Mouse (Mus musculus): ENCODE data around the gene St3gal4. TPM values are rescaled to one million over a fixed set of nuclear protein-coding genes. Genes with fewer than 3 reads are reported as not detected.

St3gal4 gene
- total and polyA plus RNA-seq, 3 experiments = 11.9 to 29.5 (median 26.1) TPM

DNA sequence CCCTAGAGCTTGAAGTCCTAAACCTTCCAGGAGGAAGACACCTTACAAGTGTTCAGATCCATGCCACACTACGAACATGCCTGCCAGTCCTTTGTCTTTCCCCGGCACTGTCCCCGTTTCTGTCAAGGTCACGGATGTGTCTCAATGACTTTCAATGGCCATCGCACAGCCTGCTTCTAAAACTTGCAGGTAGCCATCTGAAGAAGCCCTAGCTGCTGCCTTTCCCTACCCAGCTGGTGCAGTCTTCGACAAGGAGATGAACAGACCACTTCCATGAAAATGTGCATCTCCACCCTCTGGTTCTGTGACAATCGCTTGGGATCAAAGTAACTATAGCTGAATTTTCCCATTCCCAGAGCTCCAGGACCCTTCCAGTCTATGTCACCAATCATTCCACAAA, 7.6 kb downstream of the St3gal4 start:
- H3K27me3 ChIP-seq (ENCODE audit: control insufficient read depth, insufficient read depth, low read length) = no peaks in the 10 kb centered on the region
- H3K4me3 ChIP-seq = no peak overlapping the region
- H3K27ac ChIP-seq = peak overlapping the region; percentile 20; the same call in 1 of the 2 replicates
- H3K4me1 ChIP-seq (ENCODE audit: control insufficient read depth, insufficient read depth, low read length) = peaks cover 33% of the 10 kb centered on the region
- 79% methylated on average over 7 of the region's 7 CpGs for WGBS
- intact Hi-C loops (cut with DNase I) = no loop called here
- DNase-seq = peak in 1 of 2 experiments; percentile 22
- H3K36me3 ChIP-seq (ENCODE audit: control insufficient read depth, insufficient read depth, low read length) = no peaks in the 10 kb centered on the region
- peaks cover 3% of the 10 kb centered on the region; the same call in 1 of the 2 replicates for H3K79me2 ChIP-seq (replicated peaks; ENCODE audit: control insufficient read depth, insufficient read depth, low read length)
- TF ChIP-seq EP300 (IDR thresholded peaks at IDR 0.05; ENCODE audit: insufficient read depth, low read depth, low read length) (no peak), POLR2A (IDR thresholded peaks at IDR 0.05; ENCODE audit: insufficient read depth, low read depth, low read length) (no peak), CTCF (IDR thresholded peaks at IDR 0.05) (no peak)
- H3K9ac ChIP-seq (ENCODE audit: low read depth, low read length) = no peak overlapping the region

DNA sequence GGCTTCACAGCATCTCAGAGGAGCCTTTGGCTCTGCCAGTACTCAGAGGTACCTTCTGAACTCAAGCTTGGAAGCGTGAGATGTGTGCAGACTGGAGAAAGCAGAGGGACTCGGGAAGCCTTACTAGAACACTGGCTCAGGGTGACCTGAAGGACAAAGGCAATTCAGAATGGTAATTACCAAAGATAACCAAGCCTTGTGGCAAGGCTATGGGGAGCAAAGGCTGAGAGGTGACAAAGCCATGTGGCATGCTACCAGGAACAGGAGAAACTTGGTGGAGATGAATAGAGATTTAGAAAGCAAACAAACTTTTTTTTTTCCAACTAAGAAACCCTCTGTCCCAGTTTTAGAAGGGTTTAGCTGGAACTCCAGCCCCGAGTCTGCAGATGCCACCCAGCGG, 8.5 kb downstream of the St3gal4 start:
- H3K4me1 ChIP-seq (ENCODE audit: control insufficient read depth, insufficient read depth, low read length) = peaks cover 38% of the 10 kb centered on the region
- peaks cover 5% of the 10 kb centered on the region; the same call in 1 of the 2 replicates for H3K79me2 ChIP-seq (replicated peaks; ENCODE audit: control insufficient read depth, insufficient read depth, low read length)
- peak in 1 of 2 experiments; percentile 21 for DNase-seq

DNA sequence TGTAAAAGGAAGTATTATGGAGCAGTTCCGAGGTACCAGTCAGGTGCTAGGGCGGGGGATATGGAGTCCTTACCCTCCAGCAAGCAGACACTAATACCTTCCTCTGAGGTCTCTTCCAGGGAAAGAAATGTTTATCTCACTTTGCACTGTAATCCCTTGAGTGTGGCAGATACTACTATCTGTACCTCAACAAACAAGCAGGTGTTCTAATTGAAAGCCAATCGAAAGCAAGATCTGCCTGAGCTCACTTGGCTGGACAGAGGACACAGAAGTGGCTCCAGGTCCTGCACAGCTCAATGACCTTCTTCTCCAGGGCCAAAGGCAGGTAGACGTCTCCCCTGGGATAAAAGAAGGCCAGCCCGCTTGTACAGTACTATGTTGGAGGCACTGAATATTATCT, 9.0 kb downstream of the St3gal4 start:
- no peaks in the 10 kb centered on the region for H3K27me3 ChIP-seq (ENCODE audit: control insufficient read depth, insufficient read depth, low read length)
- H3K79me2 ChIP-seq (replicated peaks; ENCODE audit: control insufficient read depth, insufficient read depth, low read length) = peaks cover 5% of the 10 kb centered on the region; the same call in 1 of the 2 replicates
- peak overlapping the region; percentile 20; the same call in 1 of the 2 replicates for H3K27ac ChIP-seq
- intact Hi-C loops (cut with DNase I) = no loop called here
- no peak overlapping the region for H3K9ac ChIP-seq (ENCODE audit: low read depth, low read length)
- peaks cover 40% of the 10 kb centered on the region for H3K4me1 ChIP-seq (ENCODE audit: control insufficient read depth, insufficient read depth, low read length)
- no peak for TF ChIP-seq POLR2A (IDR thresholded peaks at IDR 0.05; ENCODE audit: insufficient read depth, low read depth, low read length)
- TF ChIP-seq CTCF (IDR thresholded peaks at IDR 0.05) = no peak
- TF ChIP-seq EP300 (IDR thresholded peaks at IDR 0.05; ENCODE audit: insufficient read depth, low read depth, low read length) = no peak
- WGBS = 79% methylated on average over 5 of the region's 5 CpGs
- peak in 1 of 2 experiments; percentile 16 for DNase-seq
- no peaks in the 10 kb centered on the region; the same call in 1 of the 2 replicates for H3K36me3 ChIP-seq (ENCODE audit: control insufficient read depth, insufficient read depth, low read length)
- H3K4me3 ChIP-seq = no peak overlapping the region

More for the DNA sequence above, 8.5 kb downstream of the St3gal4 start:
- no peak overlapping the region for H3K9ac ChIP-seq (ENCODE audit: low read depth, low read length)
- WGBS = 74% methylated on average over 4 of the region's 4 CpGs
- H3K27me3 ChIP-seq (ENCODE audit: control insufficient read depth, insufficient read depth, low read length) = no peaks in the 10 kb centered on the region
- TF ChIP-seq EP300 (IDR thresholded peaks at IDR 0.05; ENCODE audit: insufficient read depth, low read depth, low read length) (no peak), CTCF (IDR thresholded peaks at IDR 0.05) (no peak), POLR2A (IDR thresholded peaks at IDR 0.05; ENCODE audit: insufficient read depth, low read depth, low read length) (no peak)
- no peak overlapping the region for H3K4me3 ChIP-seq
- no peaks in the 10 kb centered on the region; the same call in 1 of the 2 replicates for H3K36me3 ChIP-seq (ENCODE audit: control insufficient read depth, insufficient read depth, low read length)
- H3K27ac ChIP-seq = peak overlapping the region; percentile 20
- intact Hi-C loops (cut with DNase I) = no loop called here

- Histone ChIP-seq H3K79me2 (replicated peaks; ENCODE audit: control insufficient read depth, insufficient read depth, low read length) (peaks cover 5% of the 10 kb centered on the region; the same call in 1 of the 2 replicates), H3K9ac (ENCODE audit: low read depth, low read length) (no peak overlapping the region), H3K4me1 (ENCODE audit: control insufficient read depth, insufficient read depth, low read length) (peaks cover 40% of the 10 kb centered on the region), H3K36me3 (ENCODE audit: control insufficient read depth, insufficient read depth, low read length) (no peaks in the 10 kb centered on the region; the same call in 1 of the 2 replicates), H3K27ac (peak overlapping the region; percentile 52), H3K4me3 (no peak overlapping the region), H3K27me3 (ENCODE audit: control insufficient read depth, insufficient read depth, low read length) (no peaks in the 10 kb centered on the region)
- intact Hi-C loops (cut with DNase I) = loop anchor here (5.0 kb wide), 2 partner anchors 47 to 62 kb away; no protein-coding TSS in a partner anchor
- 55% methylated on average over 5 of the region's 5 CpGs for WGBS
- peak; percentile 76 to 82 for DNase-seq
- TF ChIP-seq EP300 (IDR thresholded peaks at IDR 0.05; ENCODE audit: insufficient read depth, low read depth, low read length) (0 out of 2 replicates have a peak, but pooled peaks have one; percentile 9), CTCF (IDR thresholded peaks at IDR 0.05) (no peak)
These were observed 10.2 kb downstream of the St3gal4 start for GRCm38 (mm10) chr9:35108916-35109315.

- peak overlapping the region; percentile 52; the same call in 1 of the 2 replicates for H3K27ac ChIP-seq
- peaks cover 39% of the 10 kb centered on the region for H3K4me1 ChIP-seq (ENCODE audit: control insufficient read depth, insufficient read depth, low read length)
- H3K9ac ChIP-seq (ENCODE audit: low read depth, low read length) = no peak overlapping the region
- TF ChIP-seq POLR2A (IDR thresholded peaks at IDR 0.05; ENCODE audit: insufficient read depth, low read depth, low read length) = no peak
- no peak for TF ChIP-seq EP300 (IDR thresholded peaks at IDR 0.05; ENCODE audit: insufficient read depth, low read depth, low read length)
- no peak for TF ChIP-seq CTCF (IDR thresholded peaks at IDR 0.05)
- peaks cover 5% of the 10 kb centered on the region; the same call in 1 of the 2 replicates for H3K79me2 ChIP-seq (replicated peaks; ENCODE audit: control insufficient read depth, insufficient read depth, low read length)
- DNase-seq = peak in 1 of 2 experiments; percentile 22
- 77% methylated on average over 3 of the region's 3 CpGs for WGBS
- H3K36me3 ChIP-seq (ENCODE audit: control insufficient read depth, insufficient read depth, low read length) = no peaks in the 10 kb centered on the region; the same call in 1 of the 2 replicates
- intact Hi-C loops (cut with DNase I) = loop anchor here (5.0 kb wide), 2 partner anchors 46 to 61 kb away; no protein-coding TSS in a partner anchor
- no peaks in the 10 kb centered on the region for H3K27me3 ChIP-seq (ENCODE audit: control insufficient read depth, insufficient read depth, low read length)
- no peak overlapping the region for H3K4me3 ChIP-seq
These were observed 11.0 kb downstream of the St3gal4 start for GRCm38 (mm10) chr9:35108066-35108465.

DNA sequence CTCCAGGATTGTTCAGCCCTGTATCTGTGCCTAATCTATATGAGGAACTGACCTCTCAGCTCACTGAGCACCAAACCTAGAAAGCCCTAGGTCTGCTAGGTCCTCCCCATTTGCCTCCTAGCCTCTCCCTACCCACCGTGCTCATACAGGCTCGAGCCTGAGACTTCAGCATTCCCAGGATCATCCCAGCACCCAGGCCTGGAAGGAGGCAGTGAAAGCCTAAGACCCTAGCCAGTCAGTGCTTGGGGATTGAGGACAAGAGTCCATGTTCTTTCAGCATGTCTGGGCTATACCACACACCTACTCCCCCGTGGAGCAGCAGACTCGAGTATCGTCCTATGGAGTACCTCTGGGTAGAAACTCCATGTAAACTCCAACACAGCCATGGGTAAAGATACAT, 11.7 kb downstream of the St3gal4 start:
- H3K4me3 ChIP-seq = no peak overlapping the region
- peaks cover 5% of the 10 kb centered on the region; the same call in 1 of the 2 replicates for H3K79me2 ChIP-seq (replicated peaks; ENCODE audit: control insufficient read depth, insufficient read depth, low read length)
- peak in 1 of 2 experiments; percentile 15 for DNase-seq
- WGBS = 89% methylated on average over 5 of the region's 5 CpGs
- no peaks in the 10 kb centered on the region for H3K27me3 ChIP-seq (ENCODE audit: control insufficient read depth, insufficient read depth, low read length)
- TF ChIP-seq CTCF (IDR thresholded peaks at IDR 0.05) (no peak), POLR2A (IDR thresholded peaks at IDR 0.05; ENCODE audit: insufficient read depth, low read depth, low read length) (no peak), EP300 (IDR thresholded peaks at IDR 0.05; ENCODE audit: insufficient read depth, low read depth, low read length) (no peak)
- intact Hi-C loops (cut with DNase I) = loop anchor here (5.0 kb wide), 2 partner anchors 45 to 60 kb away; no protein-coding TSS in a partner anchor
- no peak overlapping the region for H3K27ac ChIP-seq
- no peaks in the 10 kb centered on the region; the same call in 1 of the 2 replicates for H3K36me3 ChIP-seq (ENCODE audit: control insufficient read depth, insufficient read depth, low read length)
- peaks cover 39% of the 10 kb centered on the region for H3K4me1 ChIP-seq (ENCODE audit: control insufficient read depth, insufficient read depth, low read length)
- H3K9ac ChIP-seq (ENCODE audit: low read depth, low read length) = no peak overlapping the region

Data from heart, adult 2 months (tissue).